Mouse (Mus musculus) liver, postnatal 0 days (tissue): ENCODE results near the gene Mfap3.

Experiments used
- CTCF ChIP-seq: sonication (generic); IDR thresholded peaks from 2 replicates; pipeline ENCODE4 v1.5.1; 2016; ENCODE audit warnings: antibody characterized with exemption, low read depth
- EP300 ChIP-seq: IDR thresholded peaks from 2 replicates; pipeline ENCODE4 v1.6.1; 2016; ENCODE audit warnings: antibody characterized with exemption, low read depth, mild to moderate bottlenecking

DNA sequence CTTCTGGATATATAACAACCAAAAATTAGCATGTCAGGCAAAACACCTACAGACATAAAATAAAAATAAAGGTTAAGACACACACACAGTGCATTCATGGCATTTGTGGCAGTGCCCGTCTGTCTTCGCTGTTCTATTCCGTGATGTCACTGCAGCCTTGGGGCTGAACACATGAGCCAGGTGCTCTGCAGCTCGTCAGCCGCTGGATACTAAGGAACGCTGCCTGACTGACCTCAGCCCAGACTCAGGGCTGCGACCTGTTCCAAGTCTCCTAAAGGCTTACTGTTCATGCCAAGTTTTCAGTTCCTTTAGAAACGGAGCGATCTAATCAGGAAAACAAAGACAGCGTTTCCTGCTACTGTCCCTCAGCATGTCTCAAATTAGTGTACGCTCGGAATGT, 46.1 kb downstream of the Mfap3 start:
- TF ChIP-seq CTCF (no peak), EP300 (no peak)
